Mouse (Mus musculus) thymus, postnatal 25 days (tissue): ENCODE results near the gene Dlgap4.
A peak's percentile ranks its signal among the peaks of the same experiment; 100 is the strongest.

Experiments used
- DNase-seq: peaks from one replicate; pipeline ENCODE4 v3.0.0; 2022

Dlgap4 gene

DNA sequence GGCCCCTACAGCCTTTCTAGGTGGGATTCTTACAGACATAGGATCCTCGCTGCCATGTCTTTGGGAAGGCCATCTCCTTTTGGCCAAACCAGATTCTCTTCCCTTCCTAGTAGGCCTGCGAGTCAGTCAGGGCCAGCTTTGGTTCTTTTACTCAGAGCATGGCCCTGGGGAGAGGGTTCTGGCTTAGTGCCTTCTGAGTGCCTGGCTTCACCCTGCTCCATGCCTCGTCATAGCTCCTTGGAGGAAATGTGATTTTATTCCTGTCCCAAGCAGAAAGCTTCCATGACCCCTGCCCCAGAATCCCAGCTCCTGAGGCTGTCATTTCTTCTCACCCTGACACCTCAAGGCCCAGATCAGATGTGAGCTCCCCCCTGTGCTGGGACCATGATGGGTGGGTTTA is 133.8 kb downstream of the Dlgap4 start:
- no peak for DNase-seq

DNA sequence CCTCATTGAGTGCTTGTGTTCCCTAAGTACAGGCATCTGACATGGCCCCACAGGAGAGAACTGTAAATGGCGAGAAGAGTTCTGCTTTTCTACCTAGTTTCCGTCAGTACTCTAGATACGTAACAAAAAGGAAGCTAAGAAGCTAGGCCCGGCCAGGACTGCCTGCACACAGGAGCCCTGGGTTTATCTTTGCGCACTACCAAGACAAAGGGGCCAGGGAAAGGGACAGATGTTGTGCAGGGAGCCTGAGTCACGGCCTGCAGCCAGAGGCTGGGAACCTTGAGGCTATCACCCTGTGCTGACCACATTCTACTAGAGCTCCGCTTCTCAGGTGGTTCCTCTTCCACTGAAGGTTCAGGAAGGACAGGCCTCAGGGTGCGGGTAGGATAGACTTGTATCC is 136.2 kb downstream of the Dlgap4 start:
- no peak for DNase-seq

DNA sequence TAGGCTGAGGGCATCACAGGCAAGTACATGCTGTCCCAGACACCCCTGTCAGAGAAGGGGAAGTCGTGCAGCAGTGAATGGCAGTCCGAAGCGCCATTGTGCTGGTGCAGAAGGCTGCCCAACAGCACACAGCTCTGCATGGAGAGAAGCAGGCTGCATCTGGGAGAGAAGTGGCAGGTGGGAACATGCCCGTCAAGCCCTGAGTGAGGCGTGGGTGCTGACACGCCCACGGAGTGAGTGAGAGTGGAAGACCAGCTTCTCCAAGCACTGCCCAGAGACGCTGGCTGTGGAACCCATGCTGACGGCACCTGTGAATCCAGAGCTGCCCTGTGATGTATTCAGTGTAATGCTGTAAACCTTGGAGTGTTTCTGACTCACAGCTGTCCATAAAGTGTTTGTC is 143.4 kb downstream of the Dlgap4 start:
- DNase-seq, result no peak

DNA sequence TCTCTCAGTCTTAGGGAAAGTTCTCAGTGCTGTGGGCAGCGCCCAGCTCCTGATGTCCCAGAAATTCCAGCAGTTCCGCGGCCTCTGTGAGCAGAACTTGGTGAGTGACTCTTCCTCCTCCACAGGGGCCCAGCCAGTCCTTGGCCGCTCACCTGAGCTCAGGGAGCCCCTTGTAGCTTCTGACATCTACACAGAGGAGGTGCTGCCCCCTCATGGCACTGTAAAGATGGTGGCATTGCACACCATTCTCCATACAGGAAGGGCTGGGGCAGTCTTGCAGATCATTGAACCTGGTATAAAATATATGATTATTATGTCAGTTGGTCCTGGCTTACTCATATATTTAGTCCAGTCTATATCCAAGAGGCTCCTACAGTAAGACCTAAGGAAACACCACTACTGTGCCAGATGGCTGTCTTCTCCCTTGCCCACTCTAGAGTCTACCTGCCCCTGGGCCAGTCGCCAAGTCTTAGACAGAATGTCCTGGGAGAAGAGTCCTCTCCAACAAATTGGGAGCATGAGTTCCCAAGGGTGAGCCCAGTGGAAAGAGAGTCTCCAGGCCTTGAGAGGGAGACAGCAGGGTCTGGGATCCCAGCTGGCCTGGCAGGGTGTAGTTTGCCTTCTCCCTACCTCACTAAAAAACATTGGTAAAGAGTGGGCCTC is 147.5 kb downstream of the Dlgap4 start:
- peak; percentile 22 for DNase-seq

DNA sequence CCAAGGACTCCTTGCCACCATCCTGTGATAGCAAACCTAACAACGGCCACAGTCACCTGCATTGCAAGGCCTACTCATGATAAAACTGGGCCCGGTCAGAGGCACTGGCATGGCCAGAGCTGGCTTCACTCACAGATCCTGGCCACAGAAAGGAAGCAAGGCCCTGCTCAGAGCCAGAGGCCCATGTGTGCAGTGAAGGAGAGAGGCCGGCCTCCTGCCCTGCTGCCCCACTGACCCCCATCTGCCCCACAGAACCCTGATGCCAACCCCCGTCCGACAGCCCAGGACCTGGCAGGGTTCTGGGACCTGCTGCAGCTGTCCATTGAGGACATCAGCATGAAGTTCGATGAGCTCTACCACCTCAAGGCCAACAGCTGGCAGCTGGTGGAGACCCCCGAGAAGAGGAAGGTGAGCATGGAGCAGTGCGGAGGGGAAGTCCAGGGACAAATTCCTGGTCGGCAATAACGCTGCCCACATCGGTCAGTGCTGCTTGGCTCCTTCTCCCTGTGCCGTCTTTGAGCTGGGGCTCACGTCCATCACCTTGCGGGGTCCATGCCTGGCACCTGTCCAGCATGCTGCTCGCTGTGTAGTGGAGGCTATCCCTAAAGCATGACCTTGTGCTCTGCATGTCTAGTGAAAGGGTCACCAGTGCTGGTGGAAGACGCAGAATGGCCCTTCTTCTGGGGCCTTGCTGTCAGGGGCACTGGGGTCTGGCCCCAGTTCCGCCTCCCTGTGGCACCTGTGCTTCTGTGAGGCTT is 148.2 kb downstream of the Dlgap4 start:
- no peak for DNase-seq

DNA sequence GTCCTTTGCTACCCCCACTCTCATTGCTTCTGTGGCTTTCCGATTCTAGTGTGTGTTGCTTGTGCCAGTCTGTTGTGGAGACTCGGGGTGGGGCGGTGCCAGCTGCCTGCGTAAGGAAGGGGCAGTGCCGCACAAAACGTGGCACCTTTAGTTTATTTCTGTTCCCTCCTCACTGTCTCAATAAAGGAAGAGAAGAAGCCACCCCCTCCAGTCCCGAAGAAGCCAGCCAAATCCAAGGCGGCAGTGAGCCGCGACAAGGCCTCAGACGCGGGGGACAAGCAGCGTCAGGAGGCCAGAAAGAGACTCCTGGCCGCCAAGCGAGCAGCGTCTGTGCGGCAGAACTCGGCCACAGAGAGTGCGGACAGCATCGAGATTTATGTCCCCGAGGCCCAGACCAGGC is 149.0 kb downstream of the Dlgap4 start:
- no peak for DNase-seq

DNA sequence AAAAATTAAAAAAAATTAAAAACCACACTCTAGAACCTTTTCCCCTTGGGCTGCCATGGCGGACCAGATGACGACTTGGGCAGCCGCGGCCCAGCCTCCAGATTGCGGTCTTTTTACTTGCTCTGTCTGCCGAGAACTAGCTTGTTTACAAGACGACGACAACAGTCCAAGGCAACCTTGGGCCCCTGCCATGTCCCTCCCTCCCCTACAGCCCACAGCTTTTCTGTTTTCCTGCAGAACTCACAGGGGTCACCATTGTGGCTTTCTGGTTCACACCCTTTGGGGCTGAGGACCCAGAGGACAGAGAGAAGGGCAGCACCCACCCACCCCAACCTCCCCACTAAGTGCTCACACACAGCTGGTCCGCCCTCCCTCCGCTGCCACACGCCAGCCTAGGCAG is 149.6 kb downstream of the Dlgap4 start:
- no peak for DNase-seq

DNA sequence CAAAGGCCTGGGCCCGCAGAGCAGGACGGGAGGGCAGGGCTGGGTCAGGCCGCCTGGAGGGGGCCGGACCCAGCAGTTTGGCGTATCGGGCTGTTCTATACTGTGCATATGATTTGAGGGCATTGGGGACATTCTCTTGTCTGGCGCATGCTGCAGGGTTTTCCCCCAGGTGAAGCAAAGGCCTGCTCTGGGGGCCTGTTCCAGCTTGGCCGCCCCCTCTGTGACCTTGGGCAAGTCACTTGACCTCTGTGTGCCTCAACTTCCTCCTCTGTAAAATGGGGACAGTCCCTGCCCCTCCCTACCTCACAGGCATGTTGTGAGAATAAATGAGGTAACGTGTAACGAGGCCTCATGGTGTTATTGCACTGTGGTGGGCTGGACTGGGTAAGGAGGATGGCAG is 150.5 kb downstream of the Dlgap4 start:
- no peak for DNase-seq

DNA sequence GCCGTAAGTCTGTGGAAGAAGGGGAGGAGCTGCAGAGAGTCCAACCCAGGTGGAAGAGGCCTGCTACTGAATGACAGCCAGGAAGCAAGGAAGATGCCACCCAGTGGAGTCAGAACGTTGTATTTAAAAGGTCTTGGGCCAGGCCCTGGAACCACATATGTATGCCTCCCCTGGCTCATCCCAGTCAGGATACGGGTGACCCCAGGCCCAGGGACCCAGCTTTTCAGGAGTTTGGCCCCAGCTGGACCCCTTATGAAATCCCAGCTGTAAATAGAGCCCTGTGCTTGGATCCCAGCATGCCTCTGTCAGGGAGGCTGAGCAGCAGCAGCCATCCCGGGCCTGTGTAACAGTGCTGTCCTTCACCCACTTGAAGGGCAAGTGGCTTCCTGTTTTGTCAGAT is 151.2 kb downstream of the Dlgap4 start:
- no peak for DNase-seq

DNA sequence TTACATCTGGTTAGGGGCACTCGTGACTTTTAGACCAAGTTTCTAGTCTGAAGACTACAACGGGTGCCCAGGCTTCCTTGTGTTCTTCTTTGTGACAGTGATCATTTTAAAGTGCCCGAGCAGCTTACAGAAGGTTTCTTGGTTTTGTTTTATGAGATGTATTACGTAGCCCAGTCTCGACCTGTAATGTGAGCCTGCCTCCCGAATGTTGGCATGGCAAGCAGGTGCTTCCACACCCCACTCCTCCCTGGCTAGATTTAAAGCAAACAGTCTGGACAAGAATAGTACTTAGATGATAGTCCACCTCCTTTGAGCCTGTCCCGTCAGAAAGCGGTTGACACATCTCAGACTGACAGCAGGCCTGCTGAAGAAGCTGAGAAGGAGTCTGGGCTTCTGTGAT is 152.1 kb downstream of the Dlgap4 start:
- DNase-seq, result no peak

DNA sequence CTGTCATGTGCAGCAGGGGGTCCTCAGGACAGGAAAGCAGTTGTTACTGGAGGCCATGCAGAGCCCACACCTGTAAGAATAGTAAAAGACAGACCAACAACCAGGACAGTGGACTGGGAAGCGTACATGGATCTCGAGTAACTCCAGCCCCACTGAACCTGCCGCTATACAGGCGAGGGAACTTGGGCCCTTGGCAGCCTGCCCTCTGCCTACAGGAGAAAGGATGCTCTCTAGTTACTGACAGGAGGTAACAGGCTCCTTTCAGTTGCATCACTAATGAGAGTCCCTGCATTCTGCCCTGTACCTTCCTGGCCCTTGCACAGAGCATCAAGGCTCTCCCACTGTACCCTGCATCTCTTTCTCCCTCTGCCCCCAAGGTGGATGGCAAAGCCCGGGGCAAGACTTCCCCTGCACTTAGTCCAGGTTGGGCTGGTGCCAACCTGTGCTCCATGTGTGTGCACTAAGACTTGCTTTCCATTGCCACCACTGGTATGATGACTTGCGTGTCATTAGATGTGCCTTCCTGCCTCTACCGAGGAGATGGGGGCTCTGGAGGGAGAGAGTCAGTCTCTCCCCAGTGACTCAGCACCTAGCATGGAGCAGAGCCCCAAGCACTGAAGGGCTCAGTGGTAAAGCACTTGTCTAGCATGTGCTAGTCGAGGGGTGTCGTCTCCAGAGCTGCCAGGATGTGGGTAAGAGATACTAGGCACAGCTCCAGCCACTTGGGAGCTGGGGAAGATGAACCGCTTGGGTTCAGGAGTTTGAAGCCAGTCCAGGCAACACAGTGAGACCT is 152.9 kb downstream of the Dlgap4 start:
- DNase-seq, result no peak

DNA sequence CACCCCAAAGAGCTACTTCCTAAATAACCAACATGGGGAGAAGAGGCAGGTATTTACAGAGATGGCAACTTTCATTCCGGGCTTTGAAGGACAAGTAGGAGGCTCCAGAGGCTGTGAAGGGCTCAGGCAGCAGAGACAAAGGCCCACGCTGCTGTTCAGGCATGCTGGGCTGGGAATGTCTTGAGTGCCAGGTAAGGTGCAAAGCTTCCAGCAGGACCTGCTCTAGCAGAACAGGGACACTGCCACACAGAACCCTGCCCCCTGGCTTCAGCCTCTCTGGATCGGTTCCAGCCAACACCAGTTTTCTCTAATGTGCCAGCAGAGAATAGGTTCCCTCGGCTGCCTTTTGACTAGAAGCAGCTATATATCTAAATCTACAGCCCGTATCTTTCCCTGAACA is 153.6 kb downstream of the Dlgap4 start:
- no peak for DNase-seq

DNA sequence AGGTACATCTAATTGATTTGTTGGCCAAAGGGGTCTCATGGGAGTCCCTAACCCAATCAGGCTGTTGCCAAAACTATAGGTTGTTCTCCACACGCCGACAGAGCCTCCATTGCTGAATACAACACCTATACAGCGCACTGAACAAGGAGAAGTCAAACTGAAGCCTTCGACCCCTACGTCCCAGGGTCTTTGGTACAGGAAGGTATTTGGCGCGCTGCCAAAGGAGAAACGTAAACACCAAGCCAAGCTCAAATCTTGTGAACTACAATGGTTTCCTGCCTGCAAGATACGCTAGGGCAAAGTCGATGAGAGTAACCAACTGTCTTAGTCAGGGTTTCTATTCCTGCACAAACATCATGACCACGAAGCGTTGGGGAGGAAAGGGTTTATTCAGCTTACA is 155.8 kb downstream of the Dlgap4 start:
- DNase-seq, result no peak

DNA sequence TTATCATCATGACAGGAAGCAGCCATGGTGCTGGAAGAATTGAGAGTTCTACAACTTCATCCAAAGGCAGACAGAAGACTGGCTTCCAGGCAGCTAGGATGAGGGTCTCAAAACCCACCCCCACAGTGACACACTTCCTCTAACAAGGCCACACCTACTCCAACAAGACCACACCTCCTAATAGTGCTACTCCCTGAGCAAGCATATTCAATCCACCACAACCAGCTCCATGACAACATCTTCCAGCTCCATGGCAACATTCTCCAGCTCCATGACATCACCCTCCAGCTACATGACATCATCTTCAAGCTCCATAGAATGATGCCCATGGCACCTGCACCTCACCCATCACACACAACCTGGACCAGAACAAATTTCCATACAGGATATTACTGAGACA is 160.0 kb downstream of the Dlgap4 start:
- DNase-seq, result no peak

DNA sequence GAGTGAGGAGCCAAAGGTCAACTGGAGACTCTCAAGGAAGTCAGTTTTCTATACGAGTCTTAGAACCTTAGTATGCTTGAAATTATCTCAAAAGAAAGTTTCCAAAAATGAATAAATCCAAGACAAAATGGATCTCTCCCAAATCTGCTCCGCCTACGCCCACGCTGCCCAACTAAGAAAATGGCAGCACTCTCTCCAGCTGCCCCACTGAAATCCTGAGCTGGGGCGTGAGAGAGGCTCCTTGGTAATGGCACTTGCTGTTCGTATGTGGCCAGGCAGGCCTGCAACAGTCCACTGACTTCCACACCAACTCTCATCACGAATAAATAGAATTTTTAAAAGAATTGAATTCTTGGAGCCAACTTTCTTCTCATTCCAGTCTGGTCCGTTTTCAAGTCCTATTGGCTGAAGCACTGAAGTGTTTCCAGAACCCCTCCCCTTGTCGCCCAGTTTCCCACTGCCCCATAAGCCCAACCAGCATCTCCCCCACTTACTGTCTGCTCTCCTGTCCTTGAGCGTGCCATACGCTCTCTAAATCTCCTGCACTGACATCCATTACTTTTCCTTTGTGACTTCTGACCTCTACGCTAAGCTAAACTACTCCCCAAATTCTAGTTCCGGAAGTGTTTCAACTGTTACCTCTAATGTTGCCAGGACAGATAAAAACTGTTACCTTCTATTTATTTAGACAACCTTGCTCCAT is 160.7 kb downstream of the Dlgap4 start:
- DNase-seq, result no peak

DNA sequence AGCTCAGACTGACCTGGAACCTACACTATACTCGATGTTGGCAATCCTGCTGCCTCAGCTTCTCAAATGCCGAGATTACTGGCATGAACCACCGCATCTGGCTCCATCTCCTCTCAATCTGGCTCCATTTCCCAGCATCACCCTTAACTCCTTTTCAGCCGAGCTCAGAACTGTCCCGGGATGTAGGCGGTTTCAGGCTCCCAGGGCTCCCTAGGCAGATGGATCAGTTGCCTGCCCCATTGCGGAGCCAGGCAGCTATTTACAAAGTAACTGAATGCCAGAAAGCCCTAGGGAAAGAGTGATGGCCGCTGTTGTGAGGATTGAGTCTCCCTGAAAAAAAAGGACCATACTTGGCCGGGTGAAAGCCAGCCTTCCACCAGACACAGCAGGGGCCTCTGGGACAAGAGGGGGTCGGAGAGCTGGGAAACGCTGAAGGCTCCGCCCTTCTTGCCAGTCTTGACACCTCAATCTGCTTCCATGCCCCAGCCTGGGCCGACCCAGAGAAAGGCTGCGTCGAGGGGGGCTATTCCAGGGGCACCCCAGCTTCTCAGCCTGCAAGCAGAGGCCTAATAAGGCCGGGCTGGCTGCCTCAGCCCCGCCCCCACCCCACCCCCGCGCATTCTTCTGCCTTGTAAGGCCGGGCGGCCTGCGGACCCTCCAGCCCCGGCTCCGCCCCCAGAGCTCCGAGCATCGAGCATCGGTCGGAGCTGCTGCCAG is 161.4 kb downstream of the Dlgap4 start, which contains the start of gene Myl9:
Myl9 (plus strand) TSS at position 683 of the 717 bp plus-strand sequence.
- DNase-seq, result no peak

DNA sequence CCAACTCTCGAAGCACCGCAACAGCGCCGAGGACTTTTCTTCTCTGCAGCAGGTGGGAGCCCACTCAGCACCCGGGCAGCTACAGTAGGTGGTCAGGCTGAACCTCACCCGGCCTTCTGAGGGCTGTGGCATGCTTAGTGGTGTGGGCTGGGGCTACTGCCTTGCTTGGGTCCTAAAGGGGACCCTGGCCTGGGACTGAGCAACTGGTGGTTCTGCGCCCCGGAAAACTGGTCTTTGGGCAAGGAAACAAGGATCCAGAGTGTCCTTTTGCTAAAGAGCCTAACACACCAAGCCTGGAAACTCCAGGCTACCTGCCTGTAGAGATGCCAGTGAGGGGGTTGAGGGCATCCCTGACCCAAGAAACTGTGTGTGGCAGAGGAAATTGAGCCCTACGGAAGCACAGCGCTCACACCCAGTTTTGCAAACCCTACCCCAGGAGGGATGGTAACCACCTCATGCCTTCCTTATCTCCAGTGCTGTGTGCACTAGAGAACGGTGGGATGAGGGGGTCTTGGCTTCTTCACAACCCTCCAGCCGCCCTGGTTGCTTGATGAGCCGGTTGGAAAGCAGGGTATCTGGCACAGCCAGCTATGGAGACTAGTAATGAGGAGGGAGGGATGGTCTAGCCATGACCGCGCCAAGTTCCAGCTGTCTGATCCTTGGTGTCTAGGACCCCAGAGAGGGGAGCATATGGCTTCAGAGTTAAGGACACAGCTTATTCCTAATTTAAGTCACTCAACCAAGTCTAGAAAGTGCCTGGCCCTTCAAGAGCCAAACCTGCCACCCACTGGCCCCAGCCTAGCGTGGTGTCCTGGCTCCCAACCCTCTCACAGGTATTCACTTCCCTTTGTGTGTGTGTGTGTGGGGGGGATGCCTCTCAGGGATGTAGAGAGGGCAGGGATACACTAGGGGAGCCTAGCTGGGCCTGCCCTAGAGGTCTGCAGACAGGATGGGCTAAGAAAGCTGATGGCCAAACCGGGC is 162.2 kb downstream of the Dlgap4 start:
- no peak for DNase-seq

DNA sequence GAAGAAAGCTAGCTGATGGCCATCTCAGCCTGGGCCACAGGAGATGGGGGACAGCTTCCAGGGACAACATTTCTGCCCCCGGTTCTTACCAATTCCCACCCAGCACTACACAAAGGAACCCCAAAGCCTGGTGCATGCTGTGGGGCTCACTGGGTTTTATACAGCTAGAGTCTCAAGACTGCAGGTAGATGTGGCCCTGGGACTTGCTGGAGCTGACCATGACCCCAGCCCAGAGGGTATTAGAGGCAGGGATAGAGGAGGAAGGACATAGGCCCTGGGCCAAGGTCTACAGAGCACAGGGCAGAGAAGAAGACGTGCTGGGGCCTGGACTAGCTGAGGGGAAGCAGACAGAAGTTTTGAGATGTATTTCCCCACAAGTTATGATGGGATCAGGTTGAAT is 163.4 kb downstream of the Dlgap4 start:
- no peak for DNase-seq

DNA sequence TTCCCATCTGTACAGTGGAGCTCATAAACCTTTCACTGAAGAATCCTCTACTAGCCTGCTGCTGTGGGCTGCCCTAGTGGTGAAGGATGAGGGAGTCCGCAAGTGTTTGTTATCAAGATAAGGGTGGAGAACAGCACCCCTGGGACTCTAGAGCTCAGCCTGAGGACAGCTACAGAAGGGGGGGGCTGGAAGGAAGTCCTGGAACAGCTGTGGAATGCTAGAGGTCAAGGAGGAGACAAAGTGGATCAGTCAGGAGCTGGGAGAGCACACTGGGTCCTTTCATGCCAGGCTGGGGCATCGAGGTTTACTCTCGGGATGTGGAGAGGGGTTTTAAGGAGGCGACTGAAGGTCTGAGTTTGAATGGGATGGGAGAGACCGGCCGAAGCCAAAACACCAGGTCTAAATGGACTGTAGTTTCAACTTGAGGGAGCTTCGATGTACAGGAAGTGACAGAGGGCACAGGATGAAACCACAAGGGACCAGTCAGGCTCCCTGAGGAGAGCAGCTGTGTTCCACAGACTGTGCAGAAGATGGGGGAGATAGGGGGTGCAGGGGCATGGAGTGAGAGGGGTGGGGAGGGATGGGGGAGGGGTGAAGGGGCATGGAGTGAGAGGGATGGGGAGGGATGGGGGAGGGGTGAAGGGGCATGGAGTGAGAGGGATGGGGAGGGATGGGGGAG is 164.0 kb downstream of the Dlgap4 start:
- no peak for DNase-seq

DNA sequence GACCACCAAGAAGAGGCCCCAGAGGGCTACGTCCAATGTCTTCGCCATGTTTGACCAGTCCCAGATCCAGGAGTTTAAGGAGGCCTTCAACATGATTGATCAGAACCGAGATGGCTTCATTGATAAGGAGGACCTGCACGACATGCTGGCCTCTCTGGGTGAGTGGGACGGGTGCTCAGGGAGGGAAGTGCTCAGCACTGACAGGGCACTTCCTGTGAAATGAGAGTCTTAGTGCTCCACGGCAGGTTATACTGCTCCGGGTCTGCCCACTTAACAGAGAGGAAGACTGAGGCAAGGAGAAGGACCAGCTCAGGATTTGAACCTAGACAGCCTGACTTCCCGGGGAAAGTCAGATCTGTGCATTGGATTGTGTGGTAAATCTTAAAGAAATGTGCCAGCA is 165.1 kb downstream of the Dlgap4 start:
- no peak for DNase-seq

DNA sequence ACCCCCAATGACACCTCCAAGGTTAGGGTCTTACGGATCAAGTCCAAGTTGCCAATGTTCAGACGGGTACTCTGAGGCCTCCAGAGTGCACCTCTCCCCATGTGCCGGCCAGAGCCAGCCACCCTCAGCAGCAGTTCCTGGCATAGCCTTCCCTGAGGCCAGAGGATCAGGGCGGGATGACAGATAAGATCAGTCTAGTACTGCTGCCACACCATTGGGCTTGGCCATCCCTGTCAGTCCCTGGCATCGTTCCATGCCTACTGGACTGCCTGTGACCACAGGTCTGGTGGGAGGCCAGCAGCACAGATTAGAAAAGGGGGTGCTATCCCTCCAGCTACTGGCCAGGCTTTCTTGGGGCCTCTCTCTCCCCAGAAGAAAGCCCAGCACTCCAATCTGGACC is 165.5 kb downstream of the Dlgap4 start:
- DNase-seq, result no peak
